Mouse (Mus musculus) cerebellum, adult 11-12 months (tissue): ENCODE measurements around the gene Timmdc1.

Source experiments
- DNase-seq: peaks from one replicate; pipeline ENCODE4 v3.0.0; 2022

Timmdc1 gene

DNA sequence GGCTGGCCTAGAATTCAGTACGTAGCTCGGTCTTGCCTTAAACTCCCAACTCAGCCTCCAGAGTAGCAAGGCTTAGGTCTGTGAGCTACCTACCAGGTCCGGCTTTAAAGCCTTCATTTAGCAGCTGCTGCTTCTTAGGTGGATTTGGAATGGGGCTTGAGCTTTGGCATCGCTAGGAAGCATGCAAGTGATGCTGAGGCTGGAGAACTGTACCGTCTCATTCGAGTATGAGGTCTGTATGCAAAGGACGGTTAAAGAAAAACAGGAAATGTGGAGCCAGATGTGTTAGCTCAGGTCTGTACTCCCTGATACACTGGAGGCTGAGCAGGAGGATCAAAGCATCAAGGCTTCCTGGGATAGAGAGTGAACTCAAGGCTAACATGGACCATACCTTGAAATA lies 60.3 kb downstream of the Timmdc1 start:
- no peak for DNase-seq

DNA sequence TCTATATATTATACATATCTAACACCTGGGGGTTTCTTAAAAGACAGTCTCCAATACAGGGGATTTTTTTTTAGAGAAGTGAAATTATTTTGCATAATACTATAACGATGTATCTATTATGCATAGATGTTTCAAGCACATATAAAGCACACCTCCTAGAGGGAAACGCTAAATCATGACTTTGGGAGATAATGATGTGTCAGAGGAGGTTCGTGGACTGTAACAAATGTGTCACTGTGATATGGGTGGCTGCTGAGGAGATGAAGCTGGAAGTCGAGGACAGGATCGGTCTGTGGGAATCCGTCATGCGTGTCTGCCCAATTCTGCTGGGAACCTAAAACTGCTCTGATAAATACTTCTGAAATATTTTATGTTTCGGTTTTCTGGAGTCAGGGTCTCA lies 60.7 kb downstream of the Timmdc1 start:
- DNase-seq = no peak

DNA sequence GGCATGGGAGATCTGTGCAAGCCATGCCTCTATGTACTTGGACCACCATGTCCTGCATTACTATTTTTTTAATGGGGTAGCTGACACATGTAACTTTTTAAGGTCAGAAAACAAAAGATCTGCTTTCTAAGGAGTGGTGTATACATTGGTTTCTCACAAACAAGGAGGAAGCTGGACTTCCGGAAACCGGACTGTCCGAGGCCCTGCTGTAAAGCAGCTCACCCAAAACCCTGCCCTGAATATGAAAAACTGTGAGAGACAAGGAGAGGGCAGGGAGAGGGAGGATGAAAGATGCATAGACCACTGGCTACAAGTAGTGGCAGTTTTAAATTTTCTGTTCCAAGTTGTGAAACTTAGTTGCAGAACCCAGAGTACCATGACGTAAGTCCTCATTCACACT lies 62.5 kb downstream of the Timmdc1 start:
- DNase-seq = no peak

DNA sequence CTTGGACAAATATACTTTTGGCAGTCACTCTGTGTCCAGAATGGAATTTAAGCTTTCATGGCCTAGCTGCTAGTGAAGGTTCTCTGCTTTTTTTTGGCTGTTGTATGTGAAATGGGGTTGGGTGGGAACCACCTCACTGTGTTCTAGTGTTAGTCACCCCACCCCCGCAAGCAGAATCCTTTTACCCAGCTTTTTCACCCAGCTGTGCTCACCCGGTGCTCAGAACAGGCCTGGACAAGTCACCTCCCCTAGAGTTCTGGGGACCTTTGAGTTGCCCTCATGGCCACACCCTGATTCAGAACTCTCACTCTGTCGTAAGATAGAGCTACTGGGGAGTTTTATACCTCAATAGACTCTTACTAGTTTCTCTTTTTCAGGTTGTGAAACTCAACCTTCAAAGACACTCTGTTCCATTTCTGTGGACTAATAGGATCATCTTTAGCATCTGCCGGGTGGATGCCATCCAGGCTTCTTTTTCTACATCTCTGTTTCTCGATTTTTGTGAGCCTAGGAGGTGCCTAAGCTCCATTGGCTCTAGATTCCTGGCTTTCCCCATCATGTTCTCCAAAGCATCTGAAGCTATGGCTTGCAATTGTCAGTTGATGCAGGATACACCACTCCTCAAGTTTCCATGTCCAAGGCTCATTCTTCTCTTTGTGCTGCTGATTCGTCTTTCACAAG lies 63.7 kb downstream of the Timmdc1 start:
- no peak for DNase-seq

DNA sequence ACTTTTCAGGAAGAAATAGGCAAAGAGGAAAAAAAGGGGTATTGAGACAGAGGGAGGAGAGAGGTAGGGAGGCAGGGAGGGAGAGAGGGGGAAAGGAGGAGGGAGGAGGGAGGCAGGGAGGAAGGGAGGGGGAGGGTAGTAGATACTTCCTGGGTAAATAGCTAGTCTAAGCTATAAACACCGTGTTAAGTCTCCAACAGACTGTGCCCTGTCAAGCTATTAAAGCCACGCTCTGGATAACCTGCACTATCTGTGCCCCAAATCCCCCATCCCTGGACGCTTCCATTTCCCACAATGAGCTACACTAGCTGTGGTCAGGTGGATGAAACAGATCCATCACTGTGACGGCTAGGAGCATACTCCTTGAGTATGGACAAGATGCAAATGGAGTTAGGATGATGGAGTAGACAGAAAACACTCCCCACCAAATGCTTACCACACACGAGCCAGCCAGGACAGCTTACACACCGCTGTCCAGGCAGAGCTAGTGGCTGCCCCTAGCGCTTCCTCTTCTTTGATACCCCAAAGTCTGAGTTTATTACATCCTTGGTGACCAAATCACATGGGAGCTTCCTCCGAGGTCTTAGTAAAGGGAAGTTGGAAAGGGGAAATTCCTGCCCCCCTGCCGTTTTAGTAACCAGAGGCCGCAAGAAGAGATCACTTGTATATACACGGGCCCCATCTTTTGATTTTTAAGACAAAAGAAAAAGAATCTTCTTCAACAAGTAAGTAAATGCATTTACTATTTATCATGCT lies 65.5 kb downstream of the Timmdc1 start:
- DNase-seq = no peak

DNA sequence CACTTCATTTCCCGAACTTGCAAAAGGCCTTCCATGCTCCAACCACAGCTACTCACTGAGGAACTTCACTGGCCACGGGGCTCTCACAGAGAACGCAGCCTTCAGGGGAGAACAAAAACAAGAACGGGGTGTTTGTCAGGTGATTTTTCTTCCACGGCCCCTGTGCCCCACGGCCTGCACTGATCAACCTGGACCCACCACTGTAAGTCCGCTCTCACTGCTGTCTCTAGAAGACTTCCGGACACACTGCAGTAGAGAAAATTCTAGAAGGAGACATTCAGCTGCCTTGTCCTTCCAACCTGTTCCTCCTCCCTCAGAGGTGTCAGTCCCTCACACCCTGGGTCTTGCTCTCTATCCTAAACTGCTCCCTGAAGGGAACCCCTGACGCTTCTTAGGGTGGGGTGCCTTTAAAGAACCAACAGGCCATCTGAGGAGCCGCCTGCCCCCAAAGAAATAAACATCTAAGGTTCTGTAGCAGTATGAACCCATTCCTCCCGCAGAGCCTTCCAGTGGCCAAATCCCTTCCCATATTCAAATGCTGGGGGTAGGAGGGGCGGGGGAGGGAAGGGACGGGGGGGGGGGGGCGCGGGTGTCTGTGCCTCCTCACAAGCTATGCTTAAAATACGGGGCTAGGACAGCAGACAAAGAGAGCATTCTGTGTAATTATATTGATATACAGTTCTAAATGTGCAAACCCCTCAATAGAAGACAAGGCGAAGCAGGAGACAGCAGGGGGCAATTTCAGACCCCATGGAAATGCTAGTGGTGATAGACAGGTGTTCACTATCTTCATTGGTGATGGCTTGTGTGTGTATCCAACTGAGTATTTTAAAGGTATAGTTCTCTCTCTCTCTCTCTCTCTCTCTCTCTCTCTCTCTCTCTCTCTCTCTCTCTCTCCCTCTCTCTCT lies 66.7 kb downstream of the Timmdc1 start, which contains the start of gene Cd80:
TSS of gene Cd80 (plus strand) at position 51 of the 908 bp plus-strand sequence.
- DNase-seq = no peak

DNA sequence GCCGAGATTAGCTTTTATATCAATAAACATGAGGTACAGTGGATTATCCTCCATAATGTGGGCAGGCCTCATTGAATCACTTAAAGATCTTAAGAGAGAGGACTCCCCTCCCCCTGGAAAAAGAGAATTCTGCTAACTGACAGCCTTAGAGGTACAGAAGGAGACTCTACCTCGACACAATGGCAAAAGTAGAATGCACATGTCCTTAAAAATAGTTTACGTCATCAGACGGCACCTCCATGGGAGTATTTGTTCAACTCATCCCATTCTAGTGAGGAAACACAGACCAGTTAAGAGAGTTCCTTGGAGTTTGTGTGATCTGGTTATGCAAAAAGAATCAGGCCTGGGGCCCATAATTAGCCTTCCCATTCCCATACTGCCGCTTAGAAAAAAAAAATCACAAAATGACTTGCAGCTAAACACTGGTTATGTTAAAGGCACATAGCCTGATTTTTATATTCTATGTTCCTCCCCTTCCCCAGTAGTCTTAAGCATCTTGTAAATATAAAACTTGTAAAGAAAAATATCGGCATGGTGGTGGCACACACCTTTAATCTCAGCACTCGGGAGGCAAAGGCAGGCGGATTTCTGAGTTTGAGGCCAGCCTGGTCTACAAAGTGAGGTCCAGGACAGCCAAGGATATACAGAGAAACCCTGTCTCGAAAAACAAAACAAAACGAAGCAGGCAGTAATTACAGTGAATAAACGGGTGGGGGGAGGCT lies 67.8 kb downstream of the Timmdc1 start:
- no peak for DNase-seq

DNA sequence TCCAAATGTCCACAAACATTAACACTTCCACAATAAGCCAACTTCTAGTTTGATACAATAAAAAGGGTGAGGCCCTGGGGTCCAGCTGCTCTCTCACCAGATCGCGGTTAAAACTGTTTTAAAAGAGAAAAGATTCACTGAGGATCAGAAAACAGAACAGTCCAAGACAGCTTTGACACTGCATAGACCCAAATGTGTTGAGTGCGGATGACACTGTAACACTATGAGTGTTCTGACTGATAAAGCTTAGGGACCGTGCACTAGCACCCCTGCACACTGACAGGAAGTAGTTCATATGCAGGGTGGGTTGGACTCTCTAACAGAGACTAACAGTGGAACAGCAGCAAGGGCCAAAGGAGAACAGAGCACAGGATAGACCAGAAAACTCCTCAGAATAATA lies 68.5 kb downstream of the Timmdc1 start:
- DNase-seq = no peak

DNA sequence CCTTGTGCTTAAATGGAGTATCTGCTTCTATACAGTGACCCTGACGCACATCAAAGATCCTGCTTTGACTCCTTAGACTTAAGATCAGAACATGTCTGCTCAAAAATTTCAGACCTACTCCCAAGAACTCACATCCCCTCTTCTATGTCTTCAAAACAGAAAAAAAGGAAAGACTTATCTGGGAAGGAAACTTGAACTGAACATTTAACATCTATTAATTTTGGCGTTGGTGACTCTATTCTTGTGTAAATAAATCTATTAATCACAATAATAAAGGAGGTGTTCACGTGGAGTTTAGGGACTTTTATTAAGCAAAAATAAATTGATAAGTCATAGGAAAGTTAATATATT lies 69.3 kb downstream of the Timmdc1 start:
- DNase-seq = no peak

DNA sequence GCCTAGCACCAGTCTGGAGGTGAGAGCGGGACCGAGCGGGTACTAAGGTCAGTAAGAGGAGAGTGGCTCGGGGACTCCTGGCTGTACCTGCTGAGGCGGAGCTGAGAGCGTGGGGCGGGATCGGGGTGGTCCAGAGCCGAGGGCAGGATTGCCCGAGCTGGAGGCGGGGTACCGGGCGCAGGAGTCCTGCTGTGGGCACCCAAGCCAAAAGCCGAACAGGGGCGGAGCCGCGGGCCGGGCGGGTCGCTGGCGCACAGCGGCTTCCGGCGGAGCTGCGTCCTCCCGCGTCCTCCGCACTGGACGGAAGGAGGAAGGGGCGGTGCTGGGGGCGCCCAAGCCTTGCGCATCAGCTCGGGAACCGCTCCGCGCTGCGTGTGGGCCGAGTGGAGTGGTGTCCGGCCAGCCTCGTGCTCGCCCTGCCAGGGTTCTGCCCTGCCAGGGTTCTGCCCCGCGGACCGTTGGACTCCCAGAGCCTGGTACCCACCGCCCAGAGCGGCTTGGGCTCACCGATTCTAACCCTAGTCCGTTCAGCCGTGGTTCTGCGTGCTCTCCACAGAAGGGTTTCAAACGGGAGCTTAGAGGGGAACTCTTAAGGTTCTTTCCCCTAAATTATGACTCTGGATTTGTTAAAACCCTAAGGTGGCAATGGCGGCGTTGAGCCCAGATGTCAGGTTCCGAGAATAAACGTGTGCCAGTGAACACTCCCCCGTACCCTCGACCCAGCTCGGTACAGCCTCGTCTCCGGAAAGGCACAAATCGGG lies 69.8 kb downstream of the Timmdc1 start, which contains the start of gene Adprh:
TSS of gene Adprh (minus strand) at position 262 of the 761 bp plus-strand sequence.
- DNase-seq = peak; percentile 92

DNA sequence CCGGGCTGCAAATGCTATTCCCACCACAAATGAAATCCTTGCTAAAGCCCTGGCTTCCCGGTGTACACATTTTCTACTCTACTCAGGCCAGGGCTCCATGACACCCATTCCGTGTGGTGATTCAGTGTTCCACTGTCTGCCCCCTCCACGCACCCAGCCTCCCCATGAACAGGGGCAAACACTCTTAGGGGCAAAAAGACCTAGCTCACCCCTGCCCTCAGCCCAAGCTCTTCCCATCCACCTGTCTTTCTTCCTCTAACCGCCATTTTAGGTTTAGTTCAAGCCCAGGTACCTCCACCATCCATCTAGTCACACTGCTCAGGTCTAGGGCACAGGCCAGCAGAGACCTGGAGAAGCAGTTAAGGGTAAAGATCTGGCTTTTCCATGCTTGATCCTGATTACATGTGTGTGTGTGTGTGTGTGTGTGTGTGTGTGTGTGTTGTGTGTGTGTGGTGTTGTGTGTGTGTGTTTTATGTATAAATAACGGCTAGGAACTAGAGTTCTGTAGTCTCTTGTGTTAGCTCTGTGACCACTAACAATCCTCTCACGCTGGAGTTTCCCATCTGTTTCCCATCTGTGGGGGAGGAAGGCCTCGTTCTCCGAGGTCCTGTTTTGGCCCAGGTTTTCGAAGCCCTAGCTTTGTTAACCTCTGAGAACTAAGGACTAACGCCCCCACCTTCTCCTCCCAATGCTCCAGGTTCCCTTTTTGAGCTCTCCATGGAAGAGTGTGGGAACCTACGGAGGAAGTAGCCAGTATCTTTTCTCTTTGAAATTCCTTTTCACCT lies 70.8 kb downstream of the Timmdc1 start:
- peak; percentile 30 for DNase-seq

DNA sequence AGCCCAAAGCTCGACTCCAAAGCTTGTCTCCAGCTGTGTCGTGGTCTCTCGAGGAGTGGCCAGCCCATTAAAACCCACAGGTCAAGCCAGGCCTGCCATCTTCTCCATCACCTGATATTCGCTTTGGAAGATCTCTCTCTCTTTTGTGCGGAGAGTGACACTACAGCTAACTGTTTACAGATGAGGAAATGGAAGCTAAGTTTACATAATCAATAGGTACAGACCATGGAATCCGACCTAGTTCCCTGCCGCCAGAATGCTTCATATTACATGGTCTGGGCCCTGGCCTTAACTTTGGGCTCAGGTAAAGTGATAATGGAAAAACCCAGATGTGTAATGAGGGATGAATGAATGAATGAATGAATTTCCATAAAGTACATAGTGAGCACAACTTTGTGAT lies 71.8 kb downstream of the Timmdc1 start:
- DNase-seq = no peak

DNA sequence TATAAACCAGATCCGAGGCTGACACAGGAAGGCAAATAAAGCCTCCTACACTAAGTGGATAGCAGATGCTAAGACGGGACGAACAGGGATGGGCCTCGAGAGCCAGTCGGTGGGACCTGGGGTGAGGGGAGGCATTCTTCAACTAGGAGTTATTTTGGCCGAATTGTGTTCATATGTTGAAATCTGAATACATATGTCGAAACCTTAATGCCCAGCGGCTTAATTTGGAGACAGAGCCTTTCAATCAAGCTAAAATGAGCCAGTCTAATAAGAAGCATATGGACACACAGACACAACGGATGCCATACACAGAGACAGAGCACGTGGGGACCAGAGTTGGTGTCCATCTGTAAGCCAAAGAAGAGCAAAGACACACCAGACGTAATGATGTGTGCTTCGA lies 74.0 kb downstream of the Timmdc1 start:
- DNase-seq = no peak
